ENCODE assay signal across 8 mouse cellular contexts in the genomic region with DNA sequence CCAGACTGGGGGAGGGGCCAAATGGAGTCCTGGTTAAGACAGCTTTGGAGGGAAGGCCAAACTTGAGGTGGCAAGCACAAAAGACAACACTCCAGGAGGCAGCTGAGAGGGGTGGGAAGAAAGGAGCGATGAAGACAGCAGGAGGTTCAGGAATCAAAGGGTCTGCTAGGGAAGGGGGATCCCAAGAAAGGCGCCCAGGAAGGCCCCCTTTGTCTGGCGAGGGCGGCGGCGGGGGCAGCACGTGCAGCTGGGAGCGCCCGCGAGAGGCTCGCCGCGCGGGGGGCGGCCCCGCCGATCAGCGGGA. TPM values are rescaled to one million over a fixed set of nuclear protein-coding genes. Genes with fewer than 3 reads are reported as not detected.
DNase-seq lines count a peak whose midpoint lies in the region; ATAC-seq and TF ChIP-seq lines count a peak whose summit lies in the region.

No protein-coding gene starts in this region.

- peak overlapping the region; percentile 78 for H3K9ac ChIP-seq in hindbrain, embryonic 13.5 days
- peak overlapping the region; percentile 47 for H3K9ac ChIP-seq in liver, embryonic 14.5 days (replicated peaks)
- H3K9ac ChIP-seq in stomach, embryonic 14.5 days (replicated peaks; ENCODE audit: low read depth, low read length): peak overlapping the region; percentile 1; the same call in 1 of the 2 replicates

- peak overlapping the region; percentile 98 for H3K27ac ChIP-seq in hindbrain, embryonic 13.5 days
- no peak overlapping the region for H3K27ac ChIP-seq in liver, embryonic 14.5 days
- peak overlapping the region; percentile 98 for H3K27ac ChIP-seq in stomach, embryonic 14.5 days (ENCODE audit: low read length)

- H3K4me1 ChIP-seq in hindbrain, embryonic 13.5 days (replicated peaks): peaks cover 74% of the 10 kb centered on the region
- peaks cover 17 to 35% of the 10 kb centered on the region in 2 experiments for H3K4me1 ChIP-seq in liver, embryonic 14.5 days (replicated peaks; ENCODE audit: control insufficient read depth in 2 of 2, insufficient read depth in 2 of 2, low read length in 1 of 2)
- H3K4me1 ChIP-seq in stomach, embryonic 14.5 days (ENCODE audit: control insufficient read depth, insufficient read depth, low read length): peaks cover 45% of the 10 kb centered on the region

- peak; percentile 37 for DNase-seq in gastrocnemius, postnatal 14 days
- DNase-seq in gastrocnemius, adult 8-10 months (ENCODE audit: low spot score in 2 of 2): no peak
- DNase-seq in CD4-positive, CD25-positive, alpha-beta regulatory T cell, adult 2 months (ENCODE audit: low read depth, low spot score): peak; percentile 65
- peak; percentile 69 for DNase-seq in cerebellum, adult 9-10 months
- DNase-seq in liver, embryonic 14.5 days (ENCODE audit: low read depth in 3 of 3, low spot score in 3 of 3): no peak
- DNase-seq in left cerebral cortex, postnatal 14 days (ENCODE audit: low spot score in 2 of 2): no peak

- 3% methylated on average over 13 of the region's 18 CpGs for WGBS in hindbrain, embryonic 13.5 days
- WGBS in liver, embryonic 14.5 days (ENCODE audit: insufficient replicate concordance): 0% methylated on average over 7 of the region's 18 CpGs
- 2% methylated on average over 8 of the region's 18 CpGs for WGBS in stomach, embryonic 14.5 days

- ATAC-seq in hindbrain, embryonic 13.5 days (ENCODE audit: low FRiP score): peak; percentile 62
- ATAC-seq in liver, embryonic 14.5 days (ENCODE audit: insufficient read depth): no peak
- ATAC-seq in stomach, embryonic 14.5 days (ENCODE audit: insufficient number of reproducible peaks, insufficient read depth, low FRiP score, low read depth): no peak; the same call in 1 of the 2 replicates

- H3K36me3 ChIP-seq in hindbrain, embryonic 13.5 days: no peaks in the 10 kb centered on the region
- no peaks in the 10 kb centered on the region for H3K36me3 ChIP-seq in liver, embryonic 14.5 days (replicated peaks; ENCODE audit: control insufficient read depth, insufficient read depth, low read depth)
- no peaks in the 10 kb centered on the region for H3K36me3 ChIP-seq in stomach, embryonic 14.5 days (ENCODE audit: control insufficient read depth, insufficient read depth, low read length)

- H3K27me3 ChIP-seq in hindbrain, embryonic 13.5 days: no peaks in the 10 kb centered on the region
- H3K27me3 ChIP-seq in liver, embryonic 14.5 days (ENCODE audit: control insufficient read depth, insufficient read depth, low read length): peaks cover 20% of the 10 kb centered on the region
- no peaks in the 10 kb centered on the region for H3K27me3 ChIP-seq in stomach, embryonic 14.5 days (ENCODE audit: control insufficient read depth, insufficient read depth, low read length)

- intact Hi-C loops in gastrocnemius, postnatal 14 days (cut with DNase I; ENCODE audit: low total_unique reads): no loop called here
- intact Hi-C loops in left cerebral cortex, postnatal 14 days (cut with DNase I): no loop called here

- H3K9me3 ChIP-seq in hindbrain, embryonic 13.5 days: no peaks in the 10 kb centered on the region
- no peaks in the 10 kb centered on the region for H3K9me3 ChIP-seq in liver, embryonic 14.5 days (ENCODE audit: control insufficient read depth, low read length)
- no peaks in the 10 kb centered on the region for H3K9me3 ChIP-seq in stomach, embryonic 14.5 days (ENCODE audit: control insufficient read depth, low read depth, low read length)

- H3K4me2 ChIP-seq in hindbrain, embryonic 13.5 days: peak overlapping the region; percentile 66
- H3K4me2 ChIP-seq in liver, embryonic 14.5 days (ENCODE audit: low read depth): peak overlapping the region; percentile 78
- peak overlapping the region; percentile 74 for H3K4me2 ChIP-seq in stomach, embryonic 14.5 days (replicated peaks; ENCODE audit: low read depth, low read length)

- no peak for TF ChIP-seq CTCF in liver, embryonic 14.5 days (IDR thresholded peaks at IDR 0.05; ENCODE audit: low read depth)

- H3K4me3 ChIP-seq in hindbrain, embryonic 13.5 days: peak overlapping the region; percentile 43
- H3K4me3 ChIP-seq in liver, embryonic 14.5 days (ENCODE audit: insufficient read depth in 1 of 2, low read depth in 2 of 2, low read length in 2 of 2): peak overlapping the region; percentile 38 to 56
- peak overlapping the region; percentile 38 for H3K4me3 ChIP-seq in stomach, embryonic 14.5 days (ENCODE audit: low read depth, low read length)

- no peak for TF ChIP-seq EP300 in liver, embryonic 14.5 days (IDR thresholded peaks at IDR 0.05; ENCODE audit: low read depth)

RNA-seq across cellular contexts. Expression of a gene that starts 16.5 kb away (rescaled TPM):
- 1 to 10 TPM; 4.6 to 6.4 TPM for total RNA-seq in gastrocnemius, postnatal 14 days (2021)
- total RNA-seq in gastrocnemius, adult 8-10 months (2022): 1 to 10 TPM; 4.7 to 9.9 (median 6.4) TPM
- polyA plus RNA-seq in hindbrain, embryonic 13.5 days (2015; fragmentation: Nextera tagmentation; extraction: Ambion mirVana): 5.5 and 8.8 TPM in 2 replicates
- polyA plus RNA-seq in liver, embryonic 14.5 days (2012; rRNA removed): 4.9 and 5.8 TPM in 2 replicates
- 2.9 and 3.3 TPM in 2 replicates for polyA plus RNA-seq in liver, embryonic 14.5 days (2014; fragmentation: Nextera tagmentation; extraction: Ambion mirVana)
- 7.1 and 8.2 TPM in 2 replicates for polyA plus RNA-seq in stomach, embryonic 14.5 days (2014; fragmentation: Nextera tagmentation; extraction: Ambion mirVana)
- 10 to 100 TPM; 36.8 to 37.1 TPM for total RNA-seq in left cerebral cortex, postnatal 14 days (2021)

Comparison
In these comparisons a context has a peak if more than half of its experiments do, and no peak if none do; other contexts are left out.
1. DNase-seq: peak in gastrocnemius, postnatal 14 days (single experiment), CD4-positive, CD25-positive, alpha-beta regulatory T cell, adult 2 months (single experiment) and cerebellum, adult 9-10 months (single experiment); none in gastrocnemius, adult 8-10 months (0 of 2), liver, embryonic 14.5 days (0 of 3) and left cerebral cortex, postnatal 14 days (0 of 2).
2. H3K9ac ChIP-seq: peak in every context shown above with its lines; median percentile 78 in hindbrain, embryonic 13.5 days; 47 in liver, embryonic 14.5 days; 1 in stomach, embryonic 14.5 days.
3. Peak in every context shown above with its lines, with median percentiles within 50 percentile points of each other: H3K4me2 ChIP-seq and H3K4me3 ChIP-seq.